Mouse (Mus musculus) brain, embryonic 18.5 days (tissue): ENCODE measurements at regions not wholly inside any gene's neighbourhood (a gene's known extent, or its start where the extent isn't known, plus 50 kb on each side); places are given as distances from the start of the nearest gene placed in this dataset.

ENCODE experiments used
- DNase-seq: peaks from one replicate; pipeline ENCODE4 v3.0.0-alpha.2; 2012; ENCODE audit warnings: low read depth, low spot score

GRCm38 (mm10) chr8:87273328-87273727 lies 199.1 kb downstream of the Cbln1 start:
- no peak for DNase-seq

DNA sequence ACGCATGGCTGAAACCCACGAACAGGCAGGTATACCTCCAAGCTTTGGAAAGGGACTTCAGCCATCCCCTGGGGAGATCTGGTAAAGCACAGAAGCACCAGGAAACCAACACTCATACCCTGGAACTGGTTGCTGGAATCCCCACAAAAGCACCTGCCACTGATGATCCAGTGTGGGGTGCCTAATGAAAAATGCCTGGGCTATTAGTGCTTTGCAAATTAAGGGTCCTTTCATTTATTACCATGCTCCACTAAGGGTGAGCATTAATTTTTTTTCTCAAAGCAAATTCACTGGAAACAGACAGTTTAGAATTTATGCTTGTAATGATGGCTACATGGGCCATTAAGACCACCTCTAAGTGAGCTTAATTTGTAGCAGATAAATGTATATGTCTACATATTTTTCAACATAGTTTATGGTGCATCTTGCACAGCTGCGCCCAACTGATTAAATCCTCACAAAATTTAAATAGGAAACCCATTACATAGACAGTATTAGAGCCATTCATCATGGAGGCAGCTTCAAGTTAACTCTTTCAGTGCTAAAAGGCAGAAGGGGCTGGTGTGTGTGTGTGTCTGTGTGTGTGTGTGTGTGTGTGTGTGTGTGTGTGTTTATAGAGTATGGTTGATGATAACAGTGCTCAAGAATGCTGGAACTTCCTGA lies 201.8 kb downstream of the Cbln1 start:
- no peak for DNase-seq

- DNase-seq, result no peak
These were observed 204.2 kb downstream of the Cbln1 start for GRCm38 (mm10) chr8:87268159-87268558.

GRCm38 (mm10) chr8:87264999-87265398 lies 207.4 kb downstream of the Cbln1 start:
- DNase-seq, result no peak

DNA sequence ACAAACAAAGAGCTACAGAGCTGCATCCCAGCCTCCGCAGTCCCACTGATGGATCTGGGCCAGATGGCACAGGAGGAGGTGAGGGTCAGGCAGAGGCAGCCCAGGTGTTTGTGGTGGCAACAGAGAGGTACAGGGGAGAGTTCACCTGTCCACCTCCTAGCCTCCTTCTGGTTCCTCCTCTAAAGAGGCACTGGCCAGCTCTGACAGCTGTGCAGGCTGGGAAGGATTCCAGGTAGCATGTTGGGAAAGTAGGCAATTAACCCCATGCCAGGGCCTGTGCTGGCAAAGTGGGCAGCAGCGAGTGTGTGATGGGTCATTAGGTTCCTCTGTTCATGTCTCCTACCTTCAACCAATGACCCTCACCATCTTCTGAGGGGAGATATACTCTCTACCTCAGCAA lies 212.1 kb downstream of the Cbln1 start:
- DNase-seq, result no peak

- DNase-seq, result no peak
These were observed 229.7 kb downstream of the Cbln1 start for GRCm38 (mm10) chr8:87242681-87243080.

DNA sequence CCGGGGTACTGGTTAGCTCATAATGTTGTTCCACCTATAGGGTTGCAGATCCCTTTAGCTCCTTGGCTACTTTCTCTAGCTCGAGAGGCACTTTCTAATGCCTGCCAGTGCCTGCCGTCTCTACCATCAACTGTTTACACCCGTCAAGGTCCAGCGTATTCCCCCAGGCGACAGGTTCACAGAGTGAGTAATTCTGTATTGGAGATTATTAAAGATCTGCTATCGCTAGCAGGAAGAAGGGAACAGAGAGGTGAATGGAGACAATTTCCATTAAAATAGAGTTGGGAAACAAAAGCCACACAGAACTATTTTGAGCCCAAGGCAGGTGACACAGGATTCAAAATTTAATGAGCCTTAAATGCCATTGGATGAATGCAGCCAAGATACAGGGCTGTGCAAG lies 235.2 kb downstream of the Cbln1 start:
- no peak for DNase-seq

GRCm38 (mm10) chr8:87236438-87236837 lies 236.0 kb downstream of the Cbln1 start:
- no peak for DNase-seq

GRCm38 (mm10) chr8:87235341-87236075 lies 236.9 kb downstream of the Cbln1 start:
- no peak for DNase-seq

DNA sequence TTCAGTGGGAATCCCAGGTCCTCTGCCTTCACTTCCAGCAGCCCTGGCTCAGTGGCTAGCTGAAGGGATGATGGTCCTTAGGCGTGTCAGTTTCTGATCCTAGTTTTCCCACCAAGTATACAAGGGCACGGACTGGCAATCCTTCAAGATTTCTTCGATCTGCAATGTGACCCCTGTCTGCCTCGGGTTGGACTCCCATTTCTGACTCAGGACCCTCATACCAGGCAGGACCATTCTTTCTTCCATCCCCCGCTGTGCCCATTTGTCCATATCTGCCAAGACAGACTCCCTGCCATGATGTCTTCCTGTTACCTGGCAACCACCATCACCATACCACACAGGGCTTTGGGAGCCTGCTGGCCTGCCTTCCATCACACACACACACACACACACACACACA lies 238.1 kb downstream of the Cbln1 start:
- no peak for DNase-seq

- DNase-seq, result no peak
These were observed 238.5 kb downstream of the Cbln1 start for GRCm38 (mm10) chr8:87233805-87234331.

GRCm38 (mm10) chr8:87231762-87232161 lies 240.6 kb downstream of the Cbln1 start:
- no peak for DNase-seq

DNA sequence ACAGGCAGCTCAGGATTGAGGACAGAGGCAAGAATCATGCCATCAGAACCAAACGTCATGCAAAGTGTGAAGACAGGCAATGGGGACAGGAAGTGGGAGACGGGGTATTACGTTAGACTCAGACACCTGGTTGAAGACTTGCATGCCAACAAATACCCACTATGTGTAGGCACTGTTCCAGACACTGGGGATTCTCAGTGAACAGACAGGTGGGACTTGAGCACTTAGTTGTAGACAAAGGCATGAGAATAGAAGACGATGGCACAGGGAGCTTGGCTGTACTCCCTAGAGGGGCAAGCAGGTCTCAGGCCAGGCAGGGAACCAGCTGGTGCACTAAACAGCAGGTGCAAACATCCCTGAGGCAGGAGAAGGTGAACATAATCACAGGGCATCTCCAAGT lies 242.3 kb downstream of the Cbln1 start:
- no peak for DNase-seq

- no peak for DNase-seq
These were observed 243.2 kb downstream of the Cbln1 start for GRCm38 (mm10) chr8:87229182-87229581.

DNA sequence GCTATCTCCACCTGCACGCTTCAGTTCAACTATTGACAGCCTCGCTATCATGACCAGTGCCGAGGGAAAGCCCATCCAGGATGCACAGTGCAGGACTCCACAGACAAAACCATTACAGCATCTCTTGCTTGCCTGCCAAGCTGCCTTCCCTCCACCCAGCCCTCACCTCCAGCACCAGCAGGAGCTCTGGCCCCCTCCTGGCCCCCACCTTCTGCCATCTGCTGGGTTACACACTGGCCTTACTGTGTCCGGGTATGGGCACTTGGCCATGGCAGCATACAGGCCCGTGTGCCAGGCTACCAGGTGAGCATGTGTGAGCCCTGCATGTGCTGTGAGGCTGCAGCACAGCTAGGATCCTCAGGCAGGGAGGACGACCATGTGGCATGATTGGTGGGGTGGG lies 243.6 kb downstream of the Cbln1 start:
- DNase-seq, result no peak

DNA sequence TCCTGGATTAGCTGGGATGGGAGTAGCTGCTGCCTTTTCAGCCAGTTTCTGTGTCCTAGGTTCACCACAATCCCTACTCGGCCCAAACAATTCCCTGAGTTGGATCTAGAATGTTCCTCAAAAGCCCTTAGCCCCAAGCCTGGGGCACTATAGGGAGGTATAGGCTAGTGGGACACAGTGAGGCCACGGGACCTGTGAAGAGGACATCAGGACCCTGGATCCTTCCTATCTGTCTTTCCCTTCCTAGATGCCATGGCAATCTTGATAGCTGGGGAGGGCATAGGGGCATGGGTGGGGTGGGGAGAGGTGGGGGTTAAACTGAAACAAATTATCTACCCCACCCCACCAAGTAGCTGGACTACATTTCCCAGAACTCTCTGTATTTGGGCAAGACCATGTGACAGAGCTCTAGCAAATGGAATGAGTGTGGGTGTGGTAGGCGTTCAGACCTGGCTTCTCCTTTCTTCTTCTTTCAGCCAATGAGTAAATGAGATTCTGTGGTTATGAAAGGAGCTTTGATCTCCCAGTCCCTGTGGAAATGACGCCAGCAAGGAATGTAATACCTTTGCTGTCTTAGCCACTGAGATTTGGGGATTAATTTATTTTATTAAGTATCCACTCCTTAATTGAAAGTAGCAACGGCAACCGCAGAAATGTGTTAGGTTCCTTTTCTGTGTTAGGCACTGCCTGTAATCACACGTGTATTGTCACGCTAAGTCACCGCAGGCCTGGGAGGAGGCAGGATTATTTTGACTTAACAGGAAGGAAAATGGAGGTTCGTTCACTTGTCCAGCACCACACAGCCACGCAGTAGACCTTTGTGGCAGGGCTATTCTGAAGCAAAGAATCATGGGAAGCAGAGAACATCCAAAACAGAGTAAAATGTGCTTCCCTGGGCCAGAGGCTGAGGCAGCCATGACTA lies 246.6 kb downstream of the Cbln1 start:
- DNase-seq, result no peak

DNA sequence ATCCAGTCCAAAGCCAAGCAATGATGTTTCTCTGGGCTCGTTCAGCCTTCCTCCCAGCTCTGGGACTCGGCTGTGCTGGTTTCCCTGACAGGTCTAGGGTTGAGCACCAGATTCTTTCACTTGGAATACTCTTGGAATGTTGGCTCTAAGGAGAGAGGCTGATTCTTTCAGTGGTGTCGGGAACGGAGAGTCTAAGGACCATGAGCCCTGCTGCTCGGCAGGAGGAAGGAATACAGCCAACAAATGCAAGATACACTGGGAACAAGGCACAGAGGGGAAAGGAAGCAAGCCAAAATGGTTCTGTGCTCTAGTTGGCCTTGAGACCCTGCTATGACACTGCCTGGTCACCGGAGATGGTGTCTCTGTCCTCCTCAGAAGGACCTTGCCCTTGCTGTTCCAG lies 251.8 kb downstream of the Cbln1 start:
- DNase-seq, result no peak

GRCm38 (mm10) chr8:87218956-87219482 lies 253.4 kb downstream of the Cbln1 start:
- DNase-seq, result no peak

DNA sequence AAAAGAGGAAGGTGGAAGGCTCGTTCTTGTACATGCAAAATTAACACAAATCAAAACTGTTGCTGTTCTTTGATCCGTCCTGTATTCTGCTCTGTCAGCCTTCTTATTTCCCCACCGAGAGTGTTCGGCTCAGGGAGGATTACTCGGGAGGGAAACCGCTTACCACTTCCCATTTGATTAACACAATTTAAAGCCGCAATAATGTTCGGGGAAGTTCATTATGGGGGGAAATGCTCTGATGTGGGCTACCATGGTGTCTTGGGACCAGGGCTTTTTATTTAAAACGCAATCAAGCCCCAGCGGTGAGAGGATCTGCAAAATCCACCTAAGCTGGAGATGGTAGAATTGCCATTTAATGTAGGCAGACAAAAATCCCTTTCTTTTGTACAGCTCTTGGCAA lies 257.4 kb downstream of the Cbln1 start:
- no peak for DNase-seq

DNA sequence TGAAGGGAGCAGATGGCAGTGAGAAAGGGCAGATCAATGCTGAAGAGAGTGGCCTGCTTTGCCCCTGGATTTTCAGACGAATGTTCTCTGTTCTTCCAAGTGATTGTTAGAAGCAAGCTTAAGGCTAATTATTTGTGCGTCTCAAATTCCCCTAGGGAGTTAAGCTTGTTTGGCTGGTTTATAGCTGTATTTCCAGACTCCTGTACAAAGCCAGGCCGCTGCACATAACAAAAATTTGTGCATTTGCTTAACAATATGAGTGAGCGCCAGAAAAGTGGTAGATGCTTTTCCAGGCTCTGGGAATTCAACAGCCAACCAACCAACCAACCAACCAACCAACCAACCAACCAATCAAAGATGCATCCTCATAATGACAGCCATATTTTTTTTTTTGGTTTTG lies 261.9 kb downstream of the Cbln1 start:
- DNase-seq, result no peak

DNA sequence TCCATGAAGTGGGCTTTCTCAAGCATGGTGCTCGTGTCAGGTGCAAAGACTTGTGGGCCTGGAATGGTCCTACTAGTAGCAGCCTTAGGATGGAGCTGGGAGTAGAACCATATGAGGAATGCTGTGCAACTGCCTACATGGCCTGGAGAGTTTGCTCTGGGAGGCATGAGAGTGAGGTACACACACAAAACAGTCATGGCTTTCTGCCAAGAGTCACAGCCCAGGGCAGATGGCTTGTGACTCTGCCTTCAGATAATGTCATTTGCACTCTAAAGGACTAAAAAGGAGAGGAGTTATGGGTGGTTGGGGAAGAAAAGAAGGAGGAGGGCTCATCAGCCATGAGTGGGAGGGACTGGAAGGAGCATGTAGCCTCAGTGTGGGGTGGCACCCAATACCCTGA lies 263.1 kb downstream of the Cbln1 start:
- no peak for DNase-seq

- no peak for DNase-seq
These were observed 264.4 kb downstream of the Cbln1 start for GRCm38 (mm10) chr8:87208036-87208435.
